Mouse (Mus musculus) skeletal muscle tissue, adult 2 months (tissue): ENCODE data around the gene Slc48a1.

Source experiments
- DNase-seq: peaks from one replicate; pipeline ENCODE4 v3.0.0-alpha.2; 2012; ENCODE audit warnings: low read depth, low spot score

Slc48a1 gene

DNA sequence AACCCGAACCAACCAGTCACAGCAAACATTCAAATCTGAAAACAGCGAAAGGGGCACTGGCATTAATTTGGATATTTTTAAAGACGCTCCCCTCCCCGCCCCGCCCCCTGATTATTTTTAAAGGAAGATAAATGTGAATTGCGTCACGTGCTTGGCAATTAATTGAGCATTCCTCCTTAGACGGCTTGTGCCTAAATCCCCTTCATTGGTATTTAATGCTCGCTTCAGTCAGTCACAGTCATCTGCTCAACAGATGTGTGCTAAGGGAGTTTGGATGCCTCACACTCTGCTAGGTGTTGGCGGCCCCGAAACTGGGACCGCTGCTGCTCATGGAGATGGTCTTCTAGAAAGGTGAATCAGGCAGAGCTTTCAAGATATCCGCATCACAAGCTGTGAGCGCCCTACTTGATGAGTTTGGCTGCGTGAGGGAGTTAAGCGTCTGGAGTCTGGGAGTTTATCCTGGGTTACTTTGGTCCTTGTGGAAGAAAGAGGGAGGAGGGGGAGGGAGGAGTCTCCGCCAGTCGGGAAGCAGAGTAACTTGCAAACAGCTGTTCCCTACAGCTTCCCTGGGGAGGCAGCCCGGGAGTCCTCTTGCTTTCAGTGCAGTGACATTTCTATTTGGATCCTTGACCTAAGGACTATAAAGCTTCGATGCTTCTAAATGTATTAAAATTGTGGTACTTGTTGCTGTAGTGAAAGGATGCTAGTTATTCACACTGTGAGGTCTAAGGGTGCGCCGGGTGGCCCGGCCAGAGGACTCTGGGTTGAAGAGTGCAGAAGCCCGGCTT lies 3.8 kb downstream of the Slc48a1 start:
- peak; percentile 62 for DNase-seq

DNA sequence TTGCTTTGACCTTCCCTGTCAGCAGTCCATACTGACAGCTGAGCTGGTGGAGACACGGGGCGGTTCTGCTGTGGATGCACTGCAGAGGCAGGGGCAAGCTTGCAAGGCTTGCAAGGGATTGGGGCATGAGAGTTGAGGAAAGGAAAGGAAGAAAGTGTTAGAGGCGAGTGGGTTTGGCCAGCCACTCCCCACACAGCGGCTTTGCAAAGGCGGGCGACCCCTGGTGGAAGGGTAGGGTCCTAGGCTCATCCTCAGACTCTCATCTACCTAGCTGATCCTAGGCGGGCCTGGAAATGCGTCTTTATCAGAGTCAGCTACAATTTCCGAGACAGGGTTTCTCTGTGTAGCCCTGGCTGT lies 4.4 kb downstream of the Slc48a1 start:
- peak; percentile 54 for DNase-seq

DNA sequence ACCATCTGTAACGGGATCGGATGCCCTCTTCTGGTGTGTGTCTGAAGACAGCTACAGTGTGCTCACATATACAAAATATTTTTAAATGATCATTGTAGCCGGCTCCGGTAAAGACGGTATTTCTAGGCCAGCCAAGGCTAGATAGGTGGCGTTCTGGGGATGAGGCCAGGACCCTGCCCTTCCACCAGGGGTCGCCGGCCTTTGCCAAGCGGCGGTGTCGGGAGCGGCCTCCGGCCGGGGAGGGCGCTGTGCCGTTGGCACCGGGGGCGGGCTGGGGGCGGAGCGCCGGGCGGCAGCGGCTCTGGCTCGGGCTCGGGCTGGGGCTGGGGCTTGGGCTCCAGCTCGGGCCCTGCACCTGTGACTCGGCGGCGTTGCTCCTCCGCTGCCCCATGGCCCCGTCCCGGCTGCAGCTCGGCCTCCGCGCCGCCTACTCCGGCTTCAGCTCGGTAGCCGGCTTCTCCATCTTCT lies 5.8 kb downstream of the Slc48a1 start:
- peak; percentile 80 for DNase-seq

DNA sequence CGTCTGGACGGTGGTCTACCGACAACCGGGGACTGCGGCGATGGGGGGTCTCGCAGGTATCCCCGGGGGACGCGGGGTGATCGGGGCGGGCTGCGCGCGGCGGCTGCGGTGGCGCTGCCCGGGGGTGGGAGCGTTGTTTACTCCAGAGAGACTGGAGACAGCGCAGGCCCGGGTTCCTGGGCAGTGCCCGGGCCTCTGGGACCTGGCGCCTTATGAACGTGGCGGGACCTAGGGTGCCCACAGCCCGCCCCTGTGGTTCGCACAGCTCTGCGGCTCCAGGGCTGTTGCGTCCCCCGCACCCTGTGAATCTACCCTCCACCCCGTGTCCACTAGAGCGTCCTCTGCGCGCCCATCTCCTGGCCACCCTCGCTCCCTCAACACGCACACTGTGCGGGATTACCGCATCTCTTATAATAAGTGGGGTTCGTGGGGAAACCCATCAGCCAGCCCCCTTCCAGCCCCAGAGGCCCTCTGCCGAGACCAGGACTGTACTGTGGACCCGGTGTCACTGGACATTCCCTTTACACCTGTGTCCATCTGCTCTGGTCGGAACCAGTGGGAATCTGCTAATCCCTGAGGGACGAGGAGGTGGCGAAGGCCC lies 6.3 kb downstream of the Slc48a1 start:
- DNase-seq = no peak

DNA sequence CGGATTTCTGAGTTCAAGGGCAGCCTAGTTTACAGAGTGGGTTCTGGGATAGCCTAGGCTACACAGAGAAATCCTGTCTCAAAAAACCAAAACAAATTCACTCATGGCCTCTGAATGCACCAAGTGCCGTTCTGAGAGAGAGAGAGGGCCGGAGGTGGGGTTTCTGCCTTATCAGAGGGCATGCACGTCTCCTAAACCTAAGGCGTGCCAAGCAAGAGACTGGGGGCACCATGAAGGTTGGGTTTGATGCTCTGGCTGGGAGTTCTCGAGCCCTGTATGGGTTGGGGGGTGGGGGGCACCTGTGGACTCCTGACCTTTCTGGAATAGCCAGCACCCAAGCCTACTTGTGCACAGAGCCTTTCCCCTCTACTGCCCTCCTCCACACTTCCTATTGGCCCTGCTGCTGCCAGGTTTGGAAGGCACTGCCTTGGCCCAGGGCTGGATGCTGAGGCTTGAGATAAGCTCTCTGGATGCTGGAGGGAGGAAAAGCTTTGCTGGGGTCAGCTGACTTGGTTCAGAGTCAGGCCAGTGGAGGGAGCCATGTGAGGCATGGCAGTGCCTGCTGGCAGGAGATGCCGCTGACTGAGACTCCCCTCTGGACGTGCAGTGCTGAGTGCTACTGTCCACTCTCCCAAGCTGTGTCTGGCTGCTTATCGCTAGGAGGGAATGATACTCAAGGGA lies 7.6 kb downstream of the Slc48a1 start:
- DNase-seq = no peak

DNA sequence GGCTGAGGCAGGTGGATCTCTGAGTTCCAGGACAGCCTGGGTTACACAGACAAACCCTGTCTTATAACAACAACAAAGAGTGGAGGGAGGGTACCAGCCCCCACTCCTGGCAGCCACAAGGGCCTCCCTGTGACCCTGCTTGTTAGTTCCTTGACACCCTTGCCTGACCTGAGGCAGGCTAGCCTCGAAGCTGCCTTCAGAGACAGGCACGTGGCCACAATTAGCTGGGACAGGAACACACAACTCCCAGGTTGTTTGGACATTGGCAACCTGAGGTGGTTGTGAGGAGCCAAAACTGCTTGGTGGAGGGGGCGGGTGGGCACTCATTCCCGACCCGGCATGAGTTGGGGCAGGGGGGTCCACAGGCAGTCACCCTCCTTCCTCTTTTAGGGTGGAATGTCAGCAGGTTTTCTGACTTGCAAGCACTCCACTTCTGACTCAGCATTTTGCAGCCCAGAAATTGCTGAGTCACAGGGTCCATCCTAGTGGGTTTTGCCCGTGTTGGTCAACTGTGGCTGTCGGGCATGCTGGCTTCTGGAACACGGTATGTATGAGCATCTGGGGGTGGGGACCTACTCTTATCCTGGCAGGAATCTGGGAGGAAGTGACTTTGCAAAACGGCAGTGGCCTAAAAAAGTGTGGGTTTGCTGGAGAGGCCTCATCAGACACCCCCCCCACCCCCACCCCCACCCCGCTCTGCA lies 8.2 kb downstream of the Slc48a1 start:
- no peak for DNase-seq

DNA sequence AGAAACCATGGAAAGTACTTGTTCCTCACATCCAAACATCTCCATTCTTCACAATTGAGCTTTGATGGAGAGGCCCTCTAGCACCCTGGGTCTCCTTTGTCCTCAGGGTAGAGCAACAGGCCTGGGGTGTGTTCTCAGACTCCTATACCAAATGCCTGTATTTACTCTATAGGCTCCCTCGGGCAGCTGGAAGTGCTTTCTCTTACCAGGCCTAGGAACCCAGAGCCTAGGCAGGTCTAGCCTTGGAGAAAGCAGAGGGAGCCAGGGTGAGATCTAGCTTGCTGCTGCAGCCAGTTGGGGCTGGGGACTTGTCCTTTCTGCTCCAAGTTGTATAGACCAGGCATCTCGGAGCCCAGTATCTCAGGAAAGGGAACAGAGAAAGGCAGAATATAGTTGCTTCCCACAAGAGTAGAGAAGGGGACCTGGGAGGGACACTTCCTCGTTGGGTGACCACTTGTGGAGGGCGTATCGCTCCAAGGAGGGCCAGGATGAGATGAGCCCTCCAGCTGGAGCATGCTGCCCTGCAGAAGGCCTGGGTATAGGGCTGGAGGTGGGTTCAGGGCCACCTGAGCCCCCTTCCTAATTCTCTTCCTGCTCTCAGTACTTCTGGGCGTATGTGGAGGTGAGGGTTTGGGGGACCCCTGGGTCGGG lies 9.0 kb downstream of the Slc48a1 start:
- DNase-seq = no peak

DNA sequence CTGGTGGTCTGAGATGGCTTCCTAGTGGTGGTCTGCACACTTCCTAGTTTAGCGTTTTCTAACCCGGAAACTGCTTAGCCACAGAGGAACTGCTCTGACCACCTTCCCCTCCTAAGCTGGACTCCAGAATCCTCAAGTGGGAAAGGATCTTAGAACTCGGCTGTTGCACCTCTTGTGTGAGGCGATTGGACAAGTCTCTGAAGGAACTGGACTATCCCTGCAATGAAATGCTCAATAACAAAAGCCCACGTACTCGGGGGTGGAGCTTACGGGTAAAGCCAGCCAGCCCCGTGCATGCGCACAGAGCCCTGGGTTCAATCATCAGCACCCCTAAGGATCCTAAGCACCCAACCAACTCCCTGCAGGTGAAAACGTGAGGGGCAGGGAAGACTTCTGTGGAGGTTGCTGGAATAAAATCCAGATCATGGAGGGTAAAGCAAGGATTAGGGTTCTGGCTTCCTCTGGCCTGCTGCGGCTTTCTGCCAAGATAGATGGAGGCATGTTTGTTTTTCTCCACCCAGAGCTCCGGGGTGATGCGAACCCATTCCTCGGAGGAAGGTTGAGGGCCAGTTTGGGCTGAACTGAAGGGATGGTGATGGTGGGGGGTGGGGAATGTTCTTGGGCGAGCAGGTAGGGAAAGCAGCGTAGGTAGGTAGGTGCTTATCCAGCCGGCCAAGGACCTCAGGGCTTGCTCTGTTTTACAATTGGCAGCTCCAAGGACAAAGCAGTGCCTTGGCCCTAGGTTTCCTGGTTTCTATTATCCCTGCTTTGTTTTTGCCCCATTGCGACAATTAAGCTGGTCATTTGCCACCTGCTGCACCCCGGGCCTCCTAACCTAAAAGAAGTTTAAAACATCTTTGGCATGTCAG lies 9.7 kb downstream of the Slc48a1 start:
- DNase-seq = no peak

DNA sequence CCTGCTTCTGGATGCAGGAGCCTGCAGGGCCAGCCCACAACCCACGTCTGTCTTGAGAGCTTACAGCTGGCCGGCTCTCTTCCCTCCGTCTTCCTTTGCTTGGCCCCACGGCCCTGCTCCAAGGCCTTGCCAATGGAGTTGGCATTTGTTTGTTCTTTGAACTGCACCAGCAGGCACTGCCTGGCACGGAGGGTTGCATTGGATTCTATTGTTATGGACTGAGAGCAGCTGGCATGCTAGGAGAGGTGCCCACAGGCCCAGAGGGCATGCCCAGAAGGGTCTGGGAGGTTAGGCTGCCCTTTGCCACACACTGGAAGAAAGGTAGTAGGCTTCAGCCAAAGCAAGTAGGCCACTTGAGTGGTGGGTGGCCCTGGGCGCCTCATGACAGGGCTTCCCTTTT lies 10.5 kb downstream of the Slc48a1 start:
- DNase-seq = no peak

DNA sequence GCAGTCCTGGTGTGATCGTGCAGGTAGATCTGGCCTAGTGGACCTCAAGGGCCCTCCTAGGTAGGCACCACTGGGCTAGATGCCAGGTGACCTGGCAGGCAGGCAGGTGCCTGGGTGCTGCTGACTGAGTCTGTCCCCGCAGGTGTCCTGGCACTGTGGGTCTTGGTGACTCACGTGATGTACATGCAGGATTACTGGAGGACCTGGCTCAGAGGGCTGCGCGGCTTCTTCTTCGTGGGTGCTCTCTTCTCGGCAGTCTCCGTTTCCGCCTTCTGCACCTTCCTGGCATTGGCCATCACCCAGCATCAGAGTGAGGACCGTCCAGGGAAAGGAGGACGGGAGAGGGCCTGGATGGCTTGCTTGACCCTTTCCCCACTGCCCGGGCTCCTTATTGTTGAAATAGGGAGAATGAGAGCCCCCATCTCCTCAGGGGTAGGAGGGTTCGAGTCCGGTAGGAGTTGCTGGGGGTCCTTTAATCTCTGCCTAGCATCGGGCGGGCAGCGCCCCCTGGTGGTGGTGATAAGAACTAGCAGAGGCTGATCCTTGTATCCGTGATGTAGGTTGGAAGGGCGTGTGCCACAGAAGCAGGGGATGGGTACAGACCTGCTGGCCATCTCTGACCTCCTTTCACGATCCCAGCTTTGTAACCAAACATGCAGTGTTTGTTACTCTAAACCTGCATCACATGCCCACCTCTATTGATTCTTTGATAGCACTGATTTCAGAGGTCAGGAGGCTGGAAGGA lies 11.6 kb downstream of the Slc48a1 start:
- peak; percentile 54 for DNase-seq

DNA sequence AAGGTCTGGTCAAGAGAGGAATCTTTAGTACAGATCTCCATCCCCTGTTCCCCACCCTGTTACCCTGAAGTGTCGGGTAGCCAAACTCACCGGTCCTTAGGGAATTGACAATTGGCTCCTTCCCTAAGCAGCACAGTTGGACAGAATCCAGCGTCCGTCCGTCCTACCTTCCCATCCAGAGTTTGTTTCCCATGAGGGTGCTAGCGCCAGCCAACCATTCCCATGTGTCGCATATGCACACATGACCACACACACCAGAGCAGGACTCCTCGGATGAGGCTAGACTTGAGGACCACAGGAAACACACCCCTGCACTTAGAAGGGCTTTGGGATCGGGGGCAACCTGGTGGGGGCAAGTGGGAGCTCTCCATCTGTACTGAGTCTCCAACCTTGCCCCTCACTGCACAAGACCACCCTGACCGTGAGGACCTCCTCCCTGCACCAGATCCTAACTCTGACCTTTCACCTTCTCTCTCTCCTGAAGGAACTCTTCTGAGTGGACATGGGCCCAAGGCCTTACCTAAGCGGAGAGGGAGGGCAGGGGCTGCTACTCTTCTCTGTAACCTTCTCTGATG lies 12.9 kb downstream of the Slc48a1 start:
- no peak for DNase-seq

DNA sequence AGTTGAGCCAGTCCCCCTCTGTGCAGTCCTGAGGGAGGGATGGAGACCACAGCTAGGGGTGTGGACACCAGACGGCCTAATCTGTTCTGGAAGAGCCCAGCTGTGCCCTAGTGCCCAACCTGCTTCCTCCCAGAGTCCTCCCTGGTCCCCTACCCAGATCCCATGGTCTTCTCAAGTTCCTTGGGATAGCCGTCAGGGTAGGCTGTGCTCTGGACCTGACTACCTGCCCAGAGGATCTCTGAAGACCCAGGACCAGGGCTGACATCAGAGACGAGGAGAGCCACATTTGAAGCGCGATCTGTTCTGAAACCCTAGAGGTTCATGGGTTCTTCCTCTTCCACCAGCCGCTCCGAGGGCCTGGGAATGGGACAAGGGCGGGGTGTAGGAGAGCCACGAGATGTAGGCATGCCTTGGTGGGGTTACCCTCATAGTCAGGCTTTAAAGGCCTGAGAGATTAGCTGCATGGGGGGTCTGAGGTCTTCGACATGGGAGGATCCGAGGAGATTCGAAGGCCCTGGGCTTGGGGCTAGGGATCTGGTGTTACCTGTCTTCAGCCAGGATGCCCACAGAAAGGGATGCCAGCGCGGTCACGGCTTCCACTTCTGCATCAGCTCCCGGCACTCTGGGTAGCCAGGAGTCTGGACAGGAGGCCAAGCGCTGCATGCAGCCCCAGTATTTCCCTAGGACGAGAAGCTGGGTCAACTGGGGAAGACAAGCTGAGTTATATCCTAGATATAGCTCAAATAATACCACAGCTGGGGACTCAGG lies 15.2 kb downstream of the Slc48a1 start:
- no peak for DNase-seq

DNA sequence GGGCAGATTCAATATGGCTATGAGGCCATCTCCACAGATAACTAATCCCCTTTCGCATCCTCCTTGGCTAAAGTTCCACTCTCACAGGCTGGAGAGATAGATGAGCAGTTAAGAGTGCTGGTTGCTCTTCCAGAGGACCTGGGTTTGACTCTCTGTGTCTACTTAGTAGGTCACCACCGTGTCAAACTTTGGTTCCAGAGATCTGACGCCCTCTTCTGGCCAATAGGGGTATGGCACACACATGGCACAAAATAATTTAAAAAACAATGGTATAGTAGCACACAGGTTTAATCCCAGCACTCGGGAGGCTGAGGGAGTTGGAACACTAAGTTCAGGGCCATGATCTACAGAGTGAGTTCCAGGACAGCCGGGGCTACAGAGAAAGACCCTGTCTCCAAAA lies 15.9 kb downstream of the Slc48a1 start:
- DNase-seq = no peak

DNA sequence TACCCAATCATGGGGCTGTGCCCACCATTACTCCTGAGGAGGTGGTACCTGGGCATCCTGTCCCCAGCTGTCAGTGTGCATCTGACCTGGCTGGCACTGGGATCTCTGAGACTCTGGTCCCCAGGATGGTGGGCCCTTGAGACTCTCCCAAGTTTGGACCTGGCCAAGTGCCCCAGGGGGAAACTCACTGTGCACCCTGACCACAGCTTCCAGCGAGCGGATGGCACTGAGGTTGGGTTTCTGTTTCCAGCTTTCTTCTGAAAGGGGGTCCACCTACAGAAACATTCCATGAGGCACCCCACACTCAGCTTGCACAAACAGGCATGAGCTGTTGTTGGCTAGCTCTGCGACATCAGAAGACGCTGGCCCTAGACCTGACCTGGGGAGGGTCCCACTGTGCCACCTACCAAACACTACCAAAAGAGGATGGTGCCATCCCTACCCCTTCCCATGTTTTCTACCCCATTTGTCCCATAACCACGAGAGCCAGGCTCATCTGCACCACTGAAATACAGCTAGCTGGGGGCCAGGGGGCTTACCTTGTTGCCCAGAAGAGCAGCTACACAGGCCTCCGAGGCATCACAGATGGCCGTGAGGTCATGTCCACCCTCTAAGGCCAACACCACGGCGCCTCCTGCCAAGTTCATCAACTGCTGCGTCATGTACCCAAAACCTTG lies 17.4 kb downstream of the Slc48a1 start:
- no peak for DNase-seq

DNA sequence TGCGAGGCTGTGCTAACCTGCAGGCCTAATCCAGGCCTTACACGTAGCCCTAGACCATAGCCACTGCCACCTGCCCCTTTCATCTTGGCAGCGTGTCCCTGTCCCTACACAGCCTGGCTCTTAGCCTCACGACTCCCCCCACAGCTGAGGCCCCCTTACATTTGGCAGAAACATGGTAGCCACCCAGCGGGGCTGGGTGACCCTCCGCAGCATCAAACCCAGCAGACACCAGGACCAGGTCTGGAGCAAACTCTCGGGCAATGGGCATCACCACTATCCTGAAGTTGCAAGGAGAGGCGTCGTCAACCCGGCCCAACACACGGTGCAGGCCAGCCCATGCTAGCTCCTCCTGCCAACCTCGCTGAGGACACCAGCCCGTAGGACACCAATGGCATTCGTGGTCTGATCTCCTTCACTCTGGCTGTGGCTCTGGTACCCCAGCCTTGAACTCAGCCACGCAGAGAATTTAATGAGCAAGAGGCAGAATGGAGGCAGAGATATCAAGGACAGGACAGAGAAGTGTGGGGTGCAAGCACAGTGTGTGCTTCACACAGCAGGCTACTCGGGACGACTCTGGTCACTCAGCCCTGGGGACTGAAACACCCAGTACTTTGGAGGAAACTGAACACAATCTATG lies 18.5 kb downstream of the Slc48a1 start:
- DNase-seq = no peak

DNA sequence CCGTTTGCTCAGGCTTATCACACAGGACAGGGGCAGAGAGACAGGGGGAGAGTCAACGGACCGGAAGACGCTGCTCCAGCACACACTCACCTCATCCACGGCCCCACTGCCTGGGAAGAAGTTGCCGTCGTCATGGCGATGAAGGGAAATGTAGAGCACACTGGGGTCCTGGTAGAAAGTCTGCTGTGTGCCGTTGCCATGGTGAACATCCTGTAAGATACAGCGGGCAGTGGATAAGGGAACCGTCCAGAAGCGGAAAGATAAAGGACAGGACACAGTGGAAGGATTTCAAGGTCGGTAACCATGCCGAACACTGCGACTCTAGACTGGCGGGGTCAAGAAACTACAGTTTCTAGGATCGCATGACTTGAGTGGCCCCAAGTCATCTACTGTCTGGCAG lies 19.8 kb downstream of the Slc48a1 start:
- DNase-seq = no peak

DNA sequence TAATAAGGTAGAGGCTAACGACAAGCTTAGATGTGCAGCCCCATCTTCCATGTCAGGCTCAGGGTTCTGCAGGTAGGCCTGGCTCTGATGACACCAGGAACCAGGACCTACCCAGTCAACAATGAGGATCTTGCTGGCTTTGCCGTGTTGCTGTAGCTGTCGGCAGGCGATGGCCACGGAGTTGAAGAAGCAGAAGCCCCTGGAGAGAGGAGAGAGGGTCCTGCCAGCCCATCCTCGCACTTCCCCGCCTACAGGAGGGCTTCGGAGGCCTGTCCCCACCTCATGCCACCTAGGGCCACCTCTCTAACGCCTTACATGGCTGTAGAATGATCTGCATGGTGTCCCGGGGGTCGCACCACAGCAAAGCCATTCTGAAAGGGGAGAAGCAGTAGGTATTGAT lies 21.1 kb downstream of the Slc48a1 start:
- no peak for DNase-seq

DNA sequence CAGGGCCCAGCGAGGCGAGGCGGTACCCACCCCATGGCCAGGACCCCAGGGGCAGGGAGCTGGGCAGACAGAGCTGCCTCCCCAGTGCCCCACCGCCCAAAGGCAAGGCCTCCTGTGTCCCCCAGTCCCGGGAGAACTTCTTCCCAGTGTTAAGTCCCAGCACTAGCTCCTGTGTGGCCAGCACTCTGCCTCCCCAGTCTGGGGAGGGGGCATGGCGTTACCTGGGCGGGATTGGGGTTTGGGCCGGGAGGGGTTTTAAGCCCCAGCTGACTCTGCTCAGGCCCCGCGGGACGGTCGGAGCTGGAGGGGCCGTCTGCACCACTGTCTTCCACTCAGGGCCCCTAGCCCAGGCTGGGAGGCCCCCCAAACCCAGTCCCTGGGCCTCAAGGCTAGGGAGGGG lies 22.5 kb downstream of the Slc48a1 start:
- no peak for DNase-seq
